Mouse (Mus musculus) layer of hippocampus, adult 18-20 months (tissue): ENCODE results near the gene Pdcd11. TPM values are rescaled to one million over a fixed set of nuclear protein-coding genes. Genes with fewer than 3 reads are reported as not detected.
A peak's percentile ranks its signal among the peaks of the same experiment; 100 is the strongest.
"Not testable (repeated sequence)": the region's sequence is repeated elsewhere in the genome, so short reads cannot be mapped to it uniquely, and the experiment has no call there.

Source experiments
- DNase-seq, 2 experiments: peaks; one replicate each; pipeline ENCODE4 v3.0.0; 2022; ENCODE audit warnings: low spot score in 2 of 2
- total RNA-seq, 2 experiments: library from RNA; stranded (reverse); gene quantifications; 2 replicates each; pipeline ENCODE4 v1.2.3; 2021

Gene Pdcd11
- total RNA-seq, 2 experiments from 2014 or later: 16.9 to 18.3 TPM

DNA sequence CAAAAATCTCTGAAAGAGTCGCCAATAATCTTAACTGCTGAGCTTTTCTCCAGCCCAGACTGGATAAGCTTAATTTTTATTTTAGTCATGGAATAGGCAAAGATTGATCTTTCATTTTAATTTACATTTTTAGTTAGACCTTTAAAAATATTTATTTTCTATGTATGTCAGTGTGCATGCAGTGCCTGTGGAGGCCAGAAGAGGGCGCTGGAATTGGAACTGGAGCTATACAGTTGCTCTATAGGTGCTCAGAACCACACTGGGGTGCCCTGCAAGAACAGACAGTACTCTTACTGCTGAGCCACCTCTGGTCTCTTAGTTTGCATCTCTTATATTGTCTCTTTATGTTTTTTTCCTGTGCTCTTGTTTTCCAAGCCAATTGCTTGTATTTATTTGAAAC, 32.2 kb downstream of the Pdcd11 start:
- no peak for DNase-seq

DNA sequence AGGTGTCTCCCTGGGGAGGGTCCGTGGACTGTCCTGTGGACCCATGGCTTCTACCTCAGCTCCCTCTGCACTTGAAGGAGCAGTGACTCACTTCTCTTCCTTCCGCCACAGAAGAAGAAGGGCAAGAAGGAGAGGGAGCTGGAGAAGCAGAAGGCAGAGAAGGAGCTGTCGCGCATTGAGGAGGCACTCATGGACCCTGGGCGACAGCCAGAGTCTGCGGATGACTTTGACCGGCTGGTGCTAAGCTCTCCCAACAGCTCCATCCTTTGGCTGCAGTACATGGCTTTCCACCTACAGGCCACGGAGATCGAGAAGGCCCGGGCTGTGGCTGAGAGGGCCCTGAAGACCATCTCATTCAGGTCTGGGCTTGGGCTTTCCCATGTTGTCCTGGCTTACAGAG, 37.6 kb downstream of the Pdcd11 start:
- peak in 1 of 2 experiments; percentile 33 for DNase-seq

DNA sequence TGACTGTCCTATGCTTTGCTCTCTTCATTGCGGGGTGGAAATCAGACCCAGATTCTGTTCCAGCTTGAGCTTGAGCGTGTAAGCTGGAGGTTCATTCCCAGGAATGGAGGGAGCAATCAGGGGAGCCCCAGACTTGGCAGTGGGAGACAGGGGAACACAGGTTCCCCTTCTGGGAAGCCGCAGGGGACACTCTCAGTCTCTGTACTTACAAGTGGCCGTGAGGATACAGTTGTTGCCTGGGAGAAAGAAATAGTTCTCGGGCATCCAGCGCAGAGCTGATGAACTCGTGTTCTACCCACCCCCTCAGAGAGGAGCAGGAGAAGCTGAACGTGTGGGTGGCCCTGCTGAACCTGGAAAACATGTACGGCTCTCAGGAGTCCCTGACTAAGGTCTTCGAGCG, 38.3 kb downstream of the Pdcd11 start:
- no peak for DNase-seq

DNA sequence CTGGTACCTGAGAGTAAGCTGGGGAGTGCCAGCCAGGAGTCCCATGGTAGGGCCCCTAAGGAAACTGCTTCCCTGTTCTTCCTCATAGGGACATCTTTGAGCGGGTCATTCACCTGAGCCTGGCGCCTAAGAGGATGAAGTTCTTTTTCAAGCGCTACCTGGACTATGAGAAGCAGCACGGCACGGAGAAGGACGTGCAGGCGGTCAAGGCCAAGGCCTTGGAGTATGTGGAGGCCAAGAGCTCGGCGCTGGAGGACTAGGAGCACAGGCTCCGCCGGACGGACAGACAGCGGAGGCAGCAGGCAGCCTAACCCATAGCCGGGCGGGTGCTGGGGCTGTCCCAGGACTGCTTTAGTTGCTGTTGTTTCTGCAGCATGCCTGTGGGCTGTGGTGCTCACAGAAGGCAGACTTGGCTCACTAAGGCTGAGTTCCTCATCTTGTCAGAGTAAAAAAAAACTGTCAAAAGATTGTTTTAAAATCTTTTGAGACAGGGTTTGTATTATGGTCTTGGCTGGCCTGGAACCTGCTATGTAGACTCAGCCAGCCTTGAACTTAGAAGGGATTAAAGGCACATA, 40.1 kb downstream of the Pdcd11 start:
- no peak for DNase-seq

DNA sequence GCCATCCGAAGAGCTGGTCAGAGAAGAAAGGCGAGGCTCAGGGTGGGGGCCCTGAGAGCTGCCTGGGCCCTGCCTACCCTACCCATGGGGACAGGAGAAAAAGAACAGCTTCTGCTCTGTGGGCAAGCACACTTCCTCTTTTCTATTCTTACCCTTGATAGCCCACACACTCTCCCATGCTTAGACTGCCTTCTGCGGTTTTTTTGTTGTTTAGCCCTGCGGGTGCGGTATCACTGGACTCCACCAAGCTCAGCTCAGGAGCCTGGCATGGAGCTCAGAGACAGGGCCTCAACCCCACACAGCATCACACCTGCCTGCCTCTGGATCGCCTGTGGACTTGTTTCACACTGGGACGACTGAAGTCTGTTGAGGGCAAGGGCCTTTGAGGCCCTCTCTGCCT, 42.6 kb downstream of the Pdcd11 start:
- no peak for DNase-seq

DNA sequence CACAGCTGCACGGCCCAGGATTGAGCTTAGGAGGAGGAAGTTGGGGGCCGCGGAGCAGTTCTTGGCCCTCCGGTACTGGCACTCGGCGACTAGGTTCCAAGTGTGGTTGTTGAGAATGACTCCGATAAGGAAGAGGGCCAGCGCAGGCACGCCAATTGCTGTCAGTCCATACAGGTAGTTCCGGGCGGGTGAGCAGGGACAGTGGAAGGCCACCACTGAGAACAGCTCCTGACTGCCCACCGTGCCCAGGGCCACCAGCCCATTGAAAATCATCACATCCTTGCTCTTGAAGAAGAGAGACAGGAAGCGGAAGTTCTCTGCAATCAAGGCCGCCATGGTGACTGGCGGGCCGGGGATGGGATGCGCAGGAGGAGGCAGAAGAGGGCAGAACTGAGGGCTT, 45.0 kb downstream of the Pdcd11 start:
- no peak for DNase-seq

DNA sequence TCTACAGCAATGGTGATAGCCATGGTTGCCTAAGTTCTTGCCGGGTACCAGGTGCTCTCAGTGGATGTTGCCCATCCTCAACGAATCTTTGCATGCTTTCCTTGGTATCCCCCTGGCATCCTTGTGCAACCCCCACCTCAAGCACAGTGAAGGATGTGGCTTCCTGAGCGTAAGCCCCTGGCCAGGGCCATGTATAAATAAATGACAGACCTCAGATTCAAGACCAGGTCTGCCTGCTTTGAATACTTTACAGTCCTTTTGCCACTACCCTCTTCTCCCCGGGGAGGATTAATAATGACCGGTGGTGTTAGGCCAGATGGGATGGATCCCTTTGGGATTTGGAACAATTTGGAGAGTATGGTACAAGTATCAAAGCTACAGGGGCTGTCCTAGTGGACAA, 45.6 kb downstream of the Pdcd11 start:
- no peak for DNase-seq

DNA sequence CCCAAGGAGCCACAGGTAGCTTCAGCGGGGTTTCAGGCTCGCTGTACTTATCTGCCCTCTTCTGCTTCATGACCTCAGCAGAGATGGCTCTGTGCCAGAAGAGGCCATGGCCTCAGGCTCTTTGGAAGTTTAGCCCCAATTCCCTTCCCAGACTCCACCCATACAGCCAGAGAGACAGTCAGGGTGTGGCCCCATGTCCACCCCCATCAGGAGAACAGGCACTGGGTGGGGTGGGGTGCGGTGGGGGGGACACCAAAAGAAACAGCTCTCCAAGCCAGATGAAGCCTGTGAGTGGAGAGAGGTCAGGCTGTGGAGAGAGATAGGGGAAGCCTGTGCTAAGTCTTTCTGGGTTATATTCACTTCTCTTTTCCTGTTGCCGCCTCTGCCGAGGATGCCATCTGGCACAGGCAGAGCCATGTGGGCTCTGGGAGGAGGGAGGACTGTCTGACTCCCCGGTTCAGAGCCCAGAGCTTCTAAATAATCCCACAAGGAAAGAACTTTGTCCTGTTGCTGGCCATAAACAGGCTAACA, 46.5 kb downstream of the Pdcd11 start:
- DNase-seq: peak; percentile 72 to 75

DNA sequence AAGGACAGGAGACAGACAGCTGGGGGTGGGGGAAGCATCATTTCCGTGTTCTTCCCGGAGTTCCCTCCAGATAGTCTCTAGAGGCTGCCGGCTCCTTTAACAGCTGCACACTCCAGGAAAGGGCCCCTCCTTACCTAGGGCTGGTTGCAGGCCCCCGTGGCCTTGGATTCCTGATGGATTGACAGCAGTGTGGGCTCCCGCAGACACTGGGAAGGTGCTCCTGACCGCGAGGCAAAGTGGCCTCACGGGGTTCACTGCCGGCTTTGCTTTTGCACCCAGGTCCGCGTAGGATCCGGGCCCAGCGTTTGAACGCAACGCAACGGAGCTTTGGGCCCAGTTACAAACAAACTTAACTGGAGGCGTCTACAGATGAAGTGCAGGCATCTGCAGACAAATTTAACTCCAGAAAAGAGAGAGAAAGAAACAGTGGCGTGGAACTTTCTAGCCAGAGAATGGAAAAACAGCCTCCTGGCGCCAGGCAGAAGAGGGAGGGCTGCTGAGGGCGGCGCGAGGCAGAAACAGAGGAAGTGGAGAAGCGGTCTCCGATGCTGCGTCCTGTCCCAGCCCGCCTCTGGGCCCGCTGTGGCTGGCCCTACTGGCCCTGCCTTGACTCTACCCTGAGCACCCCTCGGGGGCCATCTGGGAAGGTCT, 47.3 kb downstream of the Pdcd11 start, which contains the start of gene Calhm2:
Gene Calhm2 (minus strand): TSS at position 524 of the 651 bp plus-strand sequence.
- peak; percentile 51 to 52 for DNase-seq

DNA sequence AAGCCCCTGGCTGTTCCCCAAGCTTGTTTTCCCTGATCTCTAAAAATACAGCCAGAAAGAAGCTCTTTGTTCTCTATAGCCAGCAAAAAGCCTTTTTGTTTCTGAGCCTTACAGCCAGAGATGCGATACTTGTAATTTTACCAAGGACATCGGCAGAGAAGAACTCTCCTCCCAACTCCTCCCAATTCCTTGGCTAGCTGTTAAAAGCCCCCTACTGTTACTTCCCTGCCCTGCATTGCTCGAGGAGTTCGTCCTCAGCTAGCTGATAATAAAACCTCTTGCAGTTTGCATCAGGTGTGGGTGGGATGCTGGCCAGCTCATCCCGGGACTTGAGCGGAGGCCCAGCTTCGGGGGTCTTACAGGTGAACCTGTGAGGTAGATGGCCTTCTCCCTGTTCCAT, 49.0 kb downstream of the Pdcd11 start:
- not testable (repeated sequence) for DNase-seq

DNA sequence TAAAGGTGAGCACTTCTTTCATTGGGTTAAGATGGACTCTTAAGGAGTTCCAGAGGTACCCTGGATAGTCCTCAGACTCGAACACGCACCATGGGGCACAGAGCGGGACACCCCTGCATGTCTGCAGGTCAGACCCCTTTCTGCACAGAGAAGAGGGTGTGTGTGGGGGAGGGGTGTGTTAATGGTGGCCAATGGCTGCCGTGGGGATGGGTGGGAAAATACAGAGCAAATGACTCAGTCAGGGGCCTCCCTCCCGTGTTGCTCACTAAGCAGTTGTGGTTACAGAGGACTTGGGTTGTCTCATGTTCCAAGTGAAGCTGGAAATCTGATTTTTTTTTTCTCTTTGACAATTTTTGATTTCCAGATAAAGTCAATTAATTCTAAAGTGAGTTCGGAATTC, 51.9 kb downstream of the Pdcd11 start:
- no peak for DNase-seq

DNA sequence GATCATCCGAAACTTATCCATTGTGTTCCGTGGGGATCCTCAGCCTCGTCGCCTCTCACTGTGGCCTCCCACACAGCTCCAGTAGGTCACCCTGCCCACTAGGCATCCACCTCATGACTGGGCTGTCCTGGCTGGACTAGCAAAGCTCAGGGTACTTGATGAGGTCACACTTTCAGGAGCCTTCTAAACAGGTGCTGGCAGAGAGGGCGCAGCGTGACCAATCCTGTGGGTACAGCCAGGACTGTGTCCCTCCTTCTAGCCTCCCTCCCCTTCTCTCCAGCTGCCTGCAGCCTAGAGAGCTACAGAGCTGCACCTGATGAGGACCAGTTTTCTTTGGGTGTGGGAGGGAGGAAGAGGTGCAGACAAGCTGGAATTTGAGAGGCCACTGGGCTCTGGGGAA, 53.6 kb downstream of the Pdcd11 start, which contains the start of gene Calhm1:
Gene Calhm1 (minus strand): TSS at position 101 of the 400 bp plus-strand sequence.
- no peak for DNase-seq

DNA sequence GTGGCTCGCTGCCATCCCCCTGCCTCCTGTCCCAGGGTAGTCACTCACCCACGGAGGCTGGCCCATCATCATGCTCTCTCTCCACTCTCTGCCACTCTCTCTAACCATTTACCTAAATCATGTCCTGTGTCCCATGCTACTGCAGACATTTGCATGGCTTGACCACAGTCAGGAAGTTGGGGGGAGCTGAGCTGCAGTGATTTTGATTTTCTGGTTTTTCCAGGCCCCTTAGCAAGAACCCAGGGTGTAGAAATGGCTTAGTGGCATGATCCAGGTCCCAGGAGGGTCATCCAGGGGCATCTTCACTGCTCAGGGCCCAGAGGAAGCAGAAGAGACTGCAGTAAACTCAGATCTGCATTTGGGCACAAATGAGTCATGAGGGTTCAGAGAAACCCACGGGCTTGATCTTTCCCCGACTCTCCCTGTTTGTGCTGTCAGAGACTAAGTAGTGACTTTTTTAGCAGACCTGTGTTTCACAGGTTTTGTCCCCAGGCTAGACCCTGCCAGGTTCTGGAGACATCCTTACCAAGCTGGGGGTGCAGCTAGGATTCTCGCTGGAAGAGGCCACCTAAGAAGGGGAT, 57.8 kb downstream of the Pdcd11 start:
- no peak for DNase-seq

DNA sequence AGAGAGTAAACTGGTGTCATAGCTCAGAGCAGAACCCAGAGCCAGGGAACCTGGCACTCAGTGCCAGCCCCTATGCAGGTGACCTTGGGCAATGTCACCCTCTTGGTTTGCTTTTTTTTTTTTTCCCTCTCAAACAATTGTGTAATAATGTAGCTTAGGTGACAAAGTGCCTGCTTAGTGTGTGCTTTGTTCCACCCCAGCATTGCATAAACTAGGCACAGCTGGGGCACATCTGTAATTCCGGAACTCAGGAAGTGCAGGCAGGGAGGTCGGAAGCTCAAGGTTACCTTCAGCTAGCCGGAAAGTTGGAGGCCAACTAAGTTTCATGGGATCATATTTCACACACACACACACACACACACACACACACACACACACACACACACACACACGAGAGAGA, 59.3 kb downstream of the Pdcd11 start:
- DNase-seq: no peak

DNA sequence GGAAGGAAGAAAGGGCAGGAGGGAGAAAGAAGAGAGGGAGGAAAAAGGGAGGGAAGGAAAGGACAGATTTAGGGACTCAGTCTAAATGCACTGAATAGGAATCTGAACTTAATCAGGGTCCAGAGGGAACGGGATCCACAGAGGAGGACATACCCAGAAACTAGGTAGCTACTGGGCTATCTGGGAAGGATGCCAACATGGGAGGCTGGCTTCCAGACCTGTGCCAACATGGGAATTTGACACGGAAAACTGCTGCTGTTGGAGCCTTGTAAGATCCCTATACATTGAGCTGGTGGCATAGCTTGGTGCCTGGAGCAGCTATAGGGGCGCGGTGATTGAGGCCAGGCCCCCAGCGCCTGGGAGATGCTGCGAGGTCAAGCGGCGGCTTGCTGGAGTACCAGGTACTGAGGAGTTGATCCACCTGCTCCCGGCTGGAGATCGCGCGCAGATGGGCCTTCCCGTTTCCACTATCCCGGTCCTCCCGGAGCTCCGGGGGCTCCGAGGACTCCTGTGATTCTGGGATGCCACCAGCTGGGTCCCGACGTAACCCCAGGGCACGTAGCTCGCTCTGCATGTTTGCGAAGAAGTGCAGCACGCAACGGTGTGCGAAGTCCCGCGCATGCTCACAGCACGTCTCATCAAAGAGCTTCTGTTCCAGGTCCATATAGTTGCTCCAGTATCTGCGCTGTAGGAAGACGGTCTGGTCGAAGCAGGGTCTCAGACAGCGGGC, 60.9 kb downstream of the Pdcd11 start:
- DNase-seq: no peak

DNA sequence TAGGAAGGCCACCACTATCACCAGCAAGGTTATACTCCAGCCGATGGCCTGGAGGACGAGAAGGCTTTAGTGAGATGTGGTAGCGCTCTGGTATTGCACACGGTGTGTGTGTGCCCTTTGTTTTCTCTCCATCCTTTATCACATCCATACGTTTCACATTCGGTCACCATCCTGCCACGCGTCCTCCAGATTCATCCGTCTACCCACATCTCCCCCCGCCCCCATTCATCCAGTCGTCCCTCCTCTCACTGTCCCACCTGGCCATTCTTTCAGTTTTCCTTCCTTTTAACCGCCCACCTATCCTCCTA, 61.4 kb downstream of the Pdcd11 start:
- no peak for DNase-seq

DNA sequence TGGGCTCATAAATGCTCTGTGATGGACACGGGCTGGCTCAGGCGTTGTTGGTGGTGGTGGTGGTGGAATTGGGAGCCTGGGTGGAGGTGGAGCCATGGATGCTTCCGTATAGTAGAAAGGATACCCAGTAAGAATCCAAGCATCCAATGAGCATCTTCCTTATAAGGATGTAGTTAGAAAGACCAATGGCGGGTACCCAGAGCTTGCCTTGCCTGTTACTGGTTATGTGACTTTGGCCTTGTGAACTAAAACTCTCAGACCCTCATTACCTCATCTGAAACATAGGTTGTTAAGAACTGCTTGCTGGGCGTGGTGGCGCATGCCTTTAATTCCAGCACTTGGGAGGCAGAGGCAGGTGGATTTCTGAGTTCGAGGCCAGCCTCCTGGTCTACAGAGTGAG, 63.2 kb downstream of the Pdcd11 start:
- DNase-seq: no peak

DNA sequence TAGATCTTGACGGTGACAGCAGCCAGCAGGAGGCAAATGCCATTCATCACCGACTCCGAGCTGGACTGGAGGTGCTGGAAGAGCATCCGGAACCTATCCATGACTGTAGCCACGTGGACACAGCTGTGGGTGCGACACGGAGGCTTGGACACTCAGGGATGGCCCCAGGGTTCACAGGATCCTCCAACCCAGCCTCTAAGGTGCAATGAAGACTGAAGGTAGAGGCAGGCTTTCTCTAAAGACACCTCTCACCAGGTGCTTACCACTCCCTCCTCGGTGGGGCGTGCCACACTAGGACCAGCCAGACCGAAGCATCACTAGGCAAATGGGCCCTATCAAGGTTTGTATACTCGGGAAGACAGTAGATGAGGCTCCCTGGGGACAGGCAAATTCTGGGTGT, 67.1 kb downstream of the Pdcd11 start, which contains the start of gene Calhm3:
Gene Calhm3 (minus strand): TSS at position 101 of the 400 bp plus-strand sequence.
- DNase-seq: no peak

DNA sequence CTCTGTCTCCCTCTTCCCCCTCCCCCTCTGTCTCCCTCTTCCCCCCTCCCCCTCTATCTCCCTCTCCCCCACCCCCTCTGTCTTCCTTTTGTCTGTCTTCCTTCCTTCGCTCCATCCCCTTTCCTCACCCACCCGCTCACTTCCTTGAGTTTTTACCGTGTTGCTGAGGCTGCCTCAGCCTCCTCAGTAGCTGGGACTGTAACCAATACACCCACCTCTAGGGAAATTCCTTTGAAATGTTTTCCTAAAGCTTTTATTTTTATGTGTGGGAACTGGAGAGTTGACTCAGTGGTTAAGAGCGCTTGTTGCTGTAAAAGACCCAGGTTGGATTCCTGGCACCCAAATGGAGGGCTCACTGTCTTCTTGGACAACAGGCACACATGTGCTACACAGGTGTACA, 71.1 kb downstream of the Pdcd11 start:
- no peak for DNase-seq

DNA sequence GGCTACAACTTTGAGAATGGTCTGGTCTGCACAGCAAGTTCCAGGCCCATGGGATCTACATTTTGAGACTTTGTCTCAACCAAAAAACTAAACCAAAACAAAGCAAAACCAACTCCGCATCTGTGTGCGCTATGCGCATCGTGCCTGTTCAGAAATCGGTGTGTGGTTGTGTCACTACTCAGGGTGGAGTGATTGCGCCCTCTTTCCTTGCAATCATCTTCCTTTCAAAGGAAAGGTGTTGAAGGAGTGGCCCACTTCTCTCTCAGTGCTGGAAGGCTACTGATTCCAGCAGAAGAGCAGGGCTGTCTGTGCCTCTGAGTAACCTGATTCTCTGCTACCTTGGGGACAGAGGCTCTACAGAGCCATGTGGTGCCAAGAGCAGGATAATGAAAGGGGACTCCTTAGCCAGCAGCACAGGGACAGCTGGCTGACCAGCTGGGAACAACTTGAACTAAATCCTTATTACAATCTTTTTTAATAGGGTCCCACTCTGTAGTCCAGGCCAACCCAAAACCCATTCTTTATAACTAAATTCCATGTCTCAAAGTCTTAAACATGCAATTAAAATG, 72.7 kb downstream of the Pdcd11 start:
- no peak for DNase-seq

DNA sequence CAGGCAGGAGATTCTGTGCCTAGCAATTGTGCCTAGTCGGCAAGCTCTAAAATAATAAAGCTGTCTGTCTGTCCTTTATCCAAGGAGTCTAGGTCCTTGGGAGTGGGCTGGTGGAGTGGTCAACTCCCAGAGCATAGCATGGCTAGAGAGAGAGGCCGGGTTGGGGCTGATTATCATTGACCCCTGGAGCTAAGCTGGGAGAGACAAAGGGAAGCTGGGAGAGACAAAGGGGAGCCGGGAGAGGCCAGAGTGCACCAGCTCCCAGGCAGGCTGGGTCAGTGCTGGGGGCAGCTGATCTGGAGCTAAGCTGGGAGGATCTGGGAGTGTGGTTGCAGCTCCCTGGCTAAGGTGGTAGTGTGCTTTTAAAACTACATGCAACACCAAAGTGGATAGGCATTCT, 76.2 kb downstream of the Pdcd11 start:
- no peak for DNase-seq
